Mouse (Mus musculus) lung, postnatal 0 days (tissue): ENCODE results near the gene Morc4. TPM values are rescaled to one million over a fixed set of nuclear protein-coding genes. Genes with fewer than 3 reads are reported as not detected.
A peak's percentile ranks its signal among the peaks of the same experiment; 100 is the strongest.

Source experiments
- ATAC-seq: fragments of 200-750 bp; cut with Nextera tagmentation; 2 replicates; pipeline ENCODE4 v1.8.0; 2017; ENCODE audit warnings: moderate library complexity
- DNase-seq: peaks from one replicate; pipeline ENCODE4 v3.0.0-alpha.2; 2016; ENCODE audit warnings: low spot score
- H3K27ac ChIP-seq: fragments of 300-500 bp; sonication (generic); 2 replicates; pipeline ENCODE4 v1.5.1; 2014; ENCODE audit warnings: antibody characterized with exemption, mild to moderate bottlenecking, low read length, mixed read lengths
- H3K27me3 ChIP-seq: fragments of 300-500 bp; sonication (generic); replicated peaks from 2 replicates; pipeline ENCODE4 v1.6.1; 2014; ENCODE audit warnings: low read length, mixed read lengths; ENCODE audit not compliant: insufficient read depth
- H3K36me3 ChIP-seq: fragments of 300-500 bp; sonication (generic); 2 replicates; pipeline ENCODE4 v1.6.1; 2014; ENCODE audit warnings: low read length, mixed read lengths; ENCODE audit not compliant: insufficient read depth
- H3K4me1 ChIP-seq: fragments of 300-500 bp; sonication (generic); 2 replicates; pipeline ENCODE4 v1.6.1; 2014; ENCODE audit warnings: antibody characterized with exemption, low read depth, low read length, mixed read lengths; ENCODE audit not compliant: insufficient read depth
- H3K4me2 ChIP-seq: fragments of 300-500 bp; sonication (generic); replicated peaks from 2 replicates; pipeline ENCODE4 v1.6.1; 2014; ENCODE audit warnings: low read depth, mild to moderate bottlenecking, low read length, moderate library complexity, mixed read lengths
- H3K4me3 ChIP-seq: fragments of 300-500 bp; sonication (generic); 2 replicates; pipeline ENCODE4 v1.5.1; 2014; ENCODE audit warnings: low read depth, low read length
- H3K9ac ChIP-seq: fragments of 300-500 bp; sonication (generic); replicated peaks from 2 replicates; pipeline ENCODE4 v1.6.1; 2014; ENCODE audit warnings: low read depth, mild to moderate bottlenecking
- H3K9me3 ChIP-seq: fragments of 300-500 bp; sonication (generic); 2 replicates; pipeline ENCODE4 v1.6.1; 2016; ENCODE audit warnings: low read length, mixed read lengths
- CTCF ChIP-seq: IDR thresholded peaks from 2 replicates; pipeline ENCODE4 v1.5.1; 2016; ENCODE audit warnings: antibody characterized with exemption, mild to moderate bottlenecking
- EP300 ChIP-seq: IDR thresholded peaks from 2 replicates; pipeline ENCODE4 v1.6.1; 2016; ENCODE audit warnings: antibody characterized with exemption, mild to moderate bottlenecking, control low read depth
- WGBS: fragments of 180-500 bp; shearing (Covaris S2); extraction: QIAGEN DNeasy Blood & Tissue Kit; methylation state at CpG from one replicate; pipeline ENCODE4 v1.1.7; 2014; 5-methylcytosine and 5-hydroxymethylcytosine counted together
- polyA plus RNA-seq: library from polyadenylated mRNA; unstranded; fragments of >200 nt; fragmentation: Nextera tagmentation; extraction: Ambion mirVana; gene quantifications from 2 replicates; pipeline ENCODE4 v1.2.1, GENCODE M21; 2015

The Morc4 gene
- polyA plus RNA-seq, 1 experiment from 2014 or later: 5.0 TPM

- DNase-seq (no peak), ATAC-seq (no peak)
Observed at GRCm38 (mm10) chrX:139783045-139783422, 88.4 kb downstream of the Morc4 start.

GRCm38 (mm10) chrX:139782278-139783044, 89.0 kb downstream of the Morc4 start, which contains the start of gene Ripply1:
Gene Ripply1, minus strand, starts transcription at chrX:139782353.
- H3K9me3 ChIP-seq: no peaks in the 10 kb centered on the region
- TF ChIP-seq EP300 (no peak), CTCF (no peak)
- no peak for DNase-seq
- no peaks in the 10 kb centered on the region for H3K27me3 ChIP-seq
- no peaks in the 10 kb centered on the region for H3K4me1 ChIP-seq
- no peak within 1 kb of the TSS for H3K4me3 ChIP-seq
- no peak within 1 kb of the TSS for H3K4me2 ChIP-seq
- 64% methylated on average over 5 of the region's 6 CpGs for WGBS
- H3K27ac ChIP-seq: no peak within 1 kb of the TSS
- no peaks in the 10 kb centered on the region for H3K36me3 ChIP-seq
- no peak within 1 kb of the TSS for H3K9ac ChIP-seq
- no peak for ATAC-seq

More at GRCm38 (mm10) chrX:139783045-139783422, 88.4 kb downstream of the Morc4 start:
- no peaks in the 10 kb centered on the region for H3K27me3 ChIP-seq
- H3K9me3 ChIP-seq: no peaks in the 10 kb centered on the region
- no peaks in the 10 kb centered on the region for H3K36me3 ChIP-seq
- TF ChIP-seq EP300 (no peak), CTCF (no peak)
- H3K4me3 ChIP-seq: no peak overlapping the region
- H3K9ac ChIP-seq: no peak overlapping the region
- WGBS: 52% methylated on average over 3 of the region's 3 CpGs
- H3K4me2 ChIP-seq: no peak overlapping the region
- no peaks in the 10 kb centered on the region for H3K4me1 ChIP-seq
- no peak overlapping the region for H3K27ac ChIP-seq

- no peaks in the 10 kb centered on the region for H3K9me3 ChIP-seq
- no peak overlapping the region for H3K9ac ChIP-seq
- no peaks in the 10 kb centered on the region for H3K27me3 ChIP-seq
- H3K4me2 ChIP-seq: no peak overlapping the region
- H3K4me1 ChIP-seq: no peaks in the 10 kb centered on the region
- H3K36me3 ChIP-seq: no peaks in the 10 kb centered on the region
- no peak for TF ChIP-seq EP300
- TF ChIP-seq CTCF: no peak
- no peak overlapping the region for H3K4me3 ChIP-seq
- H3K27ac ChIP-seq: no peak overlapping the region
- no peak for ATAC-seq
- DNase-seq: no peak
- WGBS: 65% methylated on average over 4 of the region's 4 CpGs
Observed at GRCm38 (mm10) chrX:139781563-139781962, 89.9 kb downstream of the Morc4 start.

DNA sequence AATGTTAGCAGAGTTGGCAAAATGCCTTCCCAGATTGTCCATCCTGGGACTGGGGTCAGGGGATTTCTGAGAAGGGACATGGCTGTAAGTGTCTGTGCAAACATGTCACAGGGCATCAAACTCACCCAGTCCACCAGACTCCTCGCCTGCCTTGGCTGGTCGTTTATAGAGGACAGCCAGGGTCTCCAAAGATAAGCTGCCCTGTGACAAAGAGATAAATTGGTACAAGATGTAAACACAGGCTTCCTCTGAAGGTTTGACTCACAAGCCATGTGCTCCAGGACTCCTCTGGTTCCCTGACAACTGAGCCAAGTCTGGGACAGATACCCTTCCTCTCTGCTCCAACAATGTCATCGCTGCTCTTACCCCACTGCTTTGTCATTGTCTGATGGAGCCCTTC, 90.5 kb downstream of the Morc4 start:
- Histone ChIP-seq H3K36me3 (no peaks in the 10 kb centered on the region), H3K9me3 (no peaks in the 10 kb centered on the region), H3K4me1 (no peaks in the 10 kb centered on the region), H3K4me2 (no peak overlapping the region), H3K4me3 (no peak overlapping the region), H3K27me3 (no peaks in the 10 kb centered on the region), H3K9ac (no peak overlapping the region), H3K27ac (no peak overlapping the region)
- WGBS: 31% methylated on average over 3 of the region's 3 CpGs
- no peak for TF ChIP-seq CTCF
- peak; percentile 53 for TF ChIP-seq EP300
- ATAC-seq (peak; percentile 61), DNase-seq (peak; percentile 37)

GRCm38 (mm10) chrX:139779401-139779800, 92.1 kb downstream of the Morc4 start:
- TF ChIP-seq CTCF: no peak
- TF ChIP-seq EP300: no peak
- WGBS: 60% methylated on average over 5 of the region's 5 CpGs
- no peaks in the 10 kb centered on the region for H3K36me3 ChIP-seq
- H3K4me3 ChIP-seq: no peak overlapping the region
- H3K9me3 ChIP-seq: no peaks in the 10 kb centered on the region
- ATAC-seq (no peak), DNase-seq (no peak)
- no peak overlapping the region for H3K27ac ChIP-seq
- H3K4me2 ChIP-seq: no peak overlapping the region
- no peaks in the 10 kb centered on the region for H3K27me3 ChIP-seq
- H3K4me1 ChIP-seq: no peaks in the 10 kb centered on the region
- no peak overlapping the region for H3K9ac ChIP-seq

- DNase-seq (no peak), ATAC-seq (no peak)
- Histone ChIP-seq H3K36me3 (no peaks in the 10 kb centered on the region), H3K27ac (no peak overlapping the region), H3K27me3 (no peaks in the 10 kb centered on the region), H3K4me2 (no peak overlapping the region), H3K4me3 (no peak overlapping the region), H3K9ac (no peak overlapping the region), H3K9me3 (no peaks in the 10 kb centered on the region), H3K4me1 (no peaks in the 10 kb centered on the region)
- TF ChIP-seq EP300 (no peak), CTCF (no peak)
- 58% methylated on average over 1 of the region's 1 CpGs for WGBS
Observed at GRCm38 (mm10) chrX:139778886-139779285, 92.6 kb downstream of the Morc4 start.
